Mouse (Mus musculus) megakaryocyte, embryonic 14.5 days (primary cell): ENCODE measurements around the gene 4921517D22Rik.

Experiments used
- FLI1 ChIP-seq: IDR thresholded peaks from 2 replicates; pipeline ENCODE4 v1.6.1; 2012; ENCODE audit warnings: low read length, inconsistent platforms, mixed read lengths
- GATA1 ChIP-seq: IDR thresholded peaks from 3 replicates; pipeline ENCODE4 v1.6.1; 2012; ENCODE audit warnings: mixed read lengths, low read length, inconsistent platforms, borderline replicate concordance

DNA sequence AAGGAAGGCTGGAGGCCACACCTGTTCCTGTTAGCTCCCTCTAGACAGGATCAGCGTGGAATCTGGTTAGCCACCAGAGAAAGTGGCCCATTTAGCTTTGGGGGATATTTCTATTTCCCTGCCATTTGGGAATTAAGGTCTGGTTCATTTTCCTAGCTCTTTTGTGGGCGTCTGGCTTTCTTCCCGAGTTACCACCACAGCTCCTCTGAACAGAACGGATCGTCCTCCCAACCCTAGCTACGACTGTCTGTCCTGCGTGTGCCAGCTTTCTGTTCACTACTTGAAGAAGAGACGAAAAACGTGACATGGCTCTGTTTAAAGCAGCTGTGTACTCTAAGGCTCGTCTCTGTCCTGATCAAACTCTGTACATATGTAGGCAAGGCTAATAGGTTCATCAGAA lies 24.0 kb downstream of the 4921517D22Rik start:
- TF ChIP-seq GATA1 (no peak), FLI1 (no peak)
